Mouse (Mus musculus): ENCODE measurements at regions not wholly inside any gene's neighbourhood (a gene's known extent, or its start where the extent isn't known, plus 50 kb on each side); places are given as distances from the start of the nearest gene placed in this dataset.

DNA sequence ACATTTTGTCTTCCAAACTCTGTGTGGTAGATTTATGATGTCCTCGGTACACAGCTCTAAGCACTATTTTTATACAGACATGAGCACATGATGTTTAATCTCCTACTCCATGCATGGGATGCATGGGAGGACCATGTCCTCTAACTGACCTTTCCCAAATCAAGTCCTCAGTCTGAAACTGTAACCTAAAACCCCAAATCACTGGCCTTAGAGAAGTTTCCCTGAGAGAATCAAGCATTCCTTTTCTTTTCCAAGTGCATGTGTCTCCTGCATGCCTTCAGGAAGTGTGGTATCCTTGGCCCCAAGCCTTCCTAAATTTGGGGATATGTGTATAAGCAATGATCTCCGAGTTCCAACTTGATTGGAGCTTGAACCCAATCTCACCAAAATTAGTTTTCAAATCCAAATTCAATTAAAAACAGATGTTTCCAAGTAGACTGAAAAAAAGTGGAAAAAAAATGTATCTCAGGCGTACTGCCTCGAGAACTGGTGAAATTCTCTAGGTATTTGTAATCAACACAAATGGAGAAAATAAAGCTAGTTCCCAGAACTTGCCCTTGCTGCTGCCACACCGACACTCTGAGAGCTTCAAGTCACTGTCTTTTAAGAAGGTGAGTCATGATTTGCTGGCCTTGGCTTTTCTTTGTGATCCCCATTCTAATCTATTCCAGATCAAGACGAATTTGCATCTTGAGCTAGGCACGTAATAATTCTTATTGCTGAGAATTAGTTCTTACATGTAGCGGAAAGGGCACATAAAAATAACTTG is 77.4 kb upstream of the Veph1 start:
- no peaks in the 10 kb centered on the region for H3K27me3 ChIP-seq (ENCODE audit: insufficient read depth, low read length)
- H3K9me3 ChIP-seq (ENCODE audit: low read length) = no peaks in the 10 kb centered on the region
- no peak overlapping the region for H3K9ac ChIP-seq (replicated peaks; ENCODE audit: low read length, poor library complexity, severe bottlenecking)
- ATAC-seq (ENCODE audit: low FRiP score) (no peak), DNase-seq (ENCODE audit: low spot score) (no peak)
- no peaks in the 10 kb centered on the region for H3K4me1 ChIP-seq (ENCODE audit: insufficient read depth, low read length)
- no peaks in the 10 kb centered on the region for H3K36me3 ChIP-seq (ENCODE audit: insufficient read depth, low read length)
- WGBS = 91% methylated on average over 8 of the region's 8 CpGs
- no peak for TF ChIP-seq CTCF (IDR thresholded peaks at IDR 0.05)
- no peak overlapping the region for H3K4me2 ChIP-seq (ENCODE audit: low read depth, low read length, poor library complexity, severe bottlenecking)
- H3K27ac ChIP-seq (ENCODE audit: low read depth, low read length) = no peak overlapping the region
- H3K4me3 ChIP-seq (ENCODE audit: low read depth, low read length) = no peak overlapping the region

All from midbrain, postnatal 0 days (tissue).